Mouse (Mus musculus): ENCODE results near the gene Dchs1. TPM values are rescaled to one million over a fixed set of nuclear protein-coding genes. Genes with fewer than 3 reads are reported as not detected.

The Dchs1 gene
- polyA plus RNA-seq, 2 experiments, result 28.5 to 48.6 TPM

DNA sequence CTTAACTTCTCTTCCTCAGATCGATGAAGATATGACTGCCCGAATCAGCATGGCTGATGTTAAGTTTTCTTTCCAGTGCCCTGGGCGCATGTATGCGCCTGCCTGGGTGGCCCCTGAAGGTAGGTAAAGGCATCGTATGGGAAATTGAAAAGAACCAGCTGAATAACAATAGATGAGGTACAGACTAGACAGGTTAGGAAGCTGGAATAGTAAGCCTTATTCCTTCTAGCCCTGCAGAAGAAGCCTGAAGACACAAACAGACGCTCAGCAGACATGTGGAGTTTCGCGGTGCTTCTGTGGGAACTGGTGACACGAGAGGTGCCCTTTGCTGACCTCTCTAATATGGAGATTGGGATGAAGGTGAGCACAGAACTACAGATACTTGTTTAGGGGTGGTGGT, 45.5 kb downstream of the Dchs1 start:
- ATAC-seq (ENCODE audit: low FRiP score, low read depth) (no peak), DNase-seq (ENCODE audit: low spot score) (no peak)
- no peaks in the 10 kb centered on the region for H3K9me3 ChIP-seq (ENCODE audit: control insufficient read depth, low read length)
- peaks cover 41% of the 10 kb centered on the region for H3K36me3 ChIP-seq (ENCODE audit: control insufficient read depth, insufficient read depth, low read length)
- H3K27ac ChIP-seq (replicated peaks; ENCODE audit: low read depth, low read length), result no peak overlapping the region
- WGBS, result 93% methylated on average over 9 of the region's 9 CpGs
- H3K27me3 ChIP-seq (ENCODE audit: control insufficient read depth, insufficient read depth, low read length), result no peaks in the 10 kb centered on the region
- no peak for TF ChIP-seq POLR2A (IDR thresholded peaks at IDR 0.05; ENCODE audit: borderline replicate concordance, extremely low read depth, insufficient read depth, insufficient read length)
- no peak overlapping the region for H3K4me2 ChIP-seq (replicated peaks; ENCODE audit: low read depth, low read length, severe bottlenecking)
- peaks cover 18% of the 10 kb centered on the region for H3K4me1 ChIP-seq (ENCODE audit: control insufficient read depth, insufficient read depth, low read length)
- H3K4me3 ChIP-seq (replicated peaks; ENCODE audit: low read length), result no peak overlapping the region
- H3K9ac ChIP-seq (ENCODE audit: low read depth, low read length, severe bottlenecking), result no peak overlapping the region

- DNase-seq (ENCODE audit: low spot score) (no peak), ATAC-seq (ENCODE audit: low FRiP score, low read depth) (no peak)
- Histone ChIP-seq H3K9ac (ENCODE audit: low read depth, low read length, severe bottlenecking) (no peak overlapping the region), H3K4me2 (replicated peaks; ENCODE audit: low read depth, low read length, severe bottlenecking) (no peak overlapping the region), H3K27ac (replicated peaks; ENCODE audit: low read depth, low read length) (no peak overlapping the region), H3K4me1 (ENCODE audit: control insufficient read depth, insufficient read depth, low read length) (peaks cover 18% of the 10 kb centered on the region), H3K27me3 (ENCODE audit: control insufficient read depth, insufficient read depth, low read length) (no peaks in the 10 kb centered on the region), H3K9me3 (ENCODE audit: control insufficient read depth, low read length) (no peaks in the 10 kb centered on the region), H3K36me3 (ENCODE audit: control insufficient read depth, insufficient read depth, low read length) (peaks cover 34% of the 10 kb centered on the region), H3K4me3 (replicated peaks; ENCODE audit: low read length) (no peak overlapping the region)
- TF ChIP-seq POLR2A (IDR thresholded peaks at IDR 0.05; ENCODE audit: borderline replicate concordance, extremely low read depth, insufficient read depth, insufficient read length), result no peak
- 81% methylated on average over 6 of the region's 6 CpGs for WGBS
Observed at GRCm38 (mm10) chr7:105740851-105741250, 46.6 kb downstream of the Dchs1 start.

DNA sequence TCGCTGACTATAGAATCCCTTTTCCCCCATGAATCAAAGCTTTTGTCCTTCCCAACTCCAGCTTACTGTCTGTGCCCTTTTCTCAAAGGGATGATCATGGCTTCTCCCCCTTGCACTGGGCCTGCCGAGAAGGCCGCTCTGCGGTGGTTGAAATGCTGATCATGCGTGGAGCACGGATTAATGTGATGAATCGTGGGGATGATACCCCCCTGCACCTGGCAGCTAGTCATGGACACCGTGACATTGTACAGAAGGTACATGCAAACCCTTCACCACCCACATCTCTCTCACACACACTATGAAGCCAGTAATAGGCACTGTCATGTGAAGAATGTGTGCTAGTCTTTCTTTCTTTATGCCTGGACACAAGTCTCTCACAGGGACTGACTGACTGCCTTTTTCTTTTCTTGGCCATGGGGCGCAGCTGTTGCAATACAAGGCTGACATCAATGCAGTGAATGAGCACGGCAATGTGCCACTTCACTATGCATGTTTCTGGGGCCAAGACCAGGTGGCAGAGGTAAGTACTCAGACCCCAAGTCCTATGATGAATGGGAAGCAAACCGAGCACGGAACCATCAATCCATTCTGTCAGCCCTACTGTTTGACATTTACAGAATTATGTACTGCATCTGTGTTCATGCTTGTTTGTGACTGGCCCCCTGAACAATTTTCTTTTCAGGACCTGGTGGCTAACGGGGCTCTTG, 47.2 kb downstream of the Dchs1 start:
- H3K27me3 ChIP-seq (ENCODE audit: control insufficient read depth, insufficient read depth, low read length), result no peaks in the 10 kb centered on the region
- H3K36me3 ChIP-seq (ENCODE audit: control insufficient read depth, insufficient read depth, low read length), result peaks cover 34% of the 10 kb centered on the region
- H3K4me2 ChIP-seq (replicated peaks; ENCODE audit: low read depth, low read length, severe bottlenecking), result no peak overlapping the region
- H3K4me3 ChIP-seq (replicated peaks; ENCODE audit: low read length), result no peak overlapping the region
- H3K27ac ChIP-seq (replicated peaks; ENCODE audit: low read depth, low read length), result no peak overlapping the region
- WGBS, result 92% methylated on average over 13 of the region's 13 CpGs
- DNase-seq (ENCODE audit: low spot score) (no peak), ATAC-seq (ENCODE audit: low FRiP score, low read depth) (no peak)
- H3K9me3 ChIP-seq (ENCODE audit: control insufficient read depth, low read length), result no peaks in the 10 kb centered on the region
- H3K4me1 ChIP-seq (ENCODE audit: control insufficient read depth, insufficient read depth, low read length), result peaks cover 18% of the 10 kb centered on the region
- TF ChIP-seq POLR2A (IDR thresholded peaks at IDR 0.05; ENCODE audit: borderline replicate concordance, extremely low read depth, insufficient read depth, insufficient read length), result no peak
- H3K9ac ChIP-seq (ENCODE audit: low read depth, low read length, severe bottlenecking), result no peak overlapping the region

- H3K36me3 ChIP-seq (ENCODE audit: control insufficient read depth, insufficient read depth, low read length), result peaks cover 43% of the 10 kb centered on the region
- no peak for TF ChIP-seq POLR2A (IDR thresholded peaks at IDR 0.05; ENCODE audit: borderline replicate concordance, extremely low read depth, insufficient read depth, insufficient read length)
- H3K4me2 ChIP-seq (replicated peaks; ENCODE audit: low read depth, low read length, severe bottlenecking), result peak overlapping the region; percentile 66
- peaks cover 25% of the 10 kb centered on the region for H3K4me1 ChIP-seq (ENCODE audit: control insufficient read depth, insufficient read depth, low read length)
- 0 out of 2 replicates have a peak overlapping the region, but pooled peaks have one; percentile 86 for H3K4me3 ChIP-seq (replicated peaks; ENCODE audit: low read length)
- H3K9me3 ChIP-seq (ENCODE audit: control insufficient read depth, low read length), result no peaks in the 10 kb centered on the region
- 16% methylated on average over 3 of the region's 3 CpGs for WGBS
- peak; percentile 84 for DNase-seq (ENCODE audit: low spot score)
- no peaks in the 10 kb centered on the region for H3K27me3 ChIP-seq (ENCODE audit: control insufficient read depth, insufficient read depth, low read length)
- H3K9ac ChIP-seq (ENCODE audit: low read depth, low read length, severe bottlenecking), result peak overlapping the region; percentile 29; the same call in 1 of the 2 replicates
- peak; percentile 69 for ATAC-seq (ENCODE audit: low FRiP score, low read depth)
- peak overlapping the region; percentile 75 for H3K27ac ChIP-seq (replicated peaks; ENCODE audit: low read depth, low read length)
Observed at GRCm38 (mm10) chr7:105738948-105739347, 48.5 kb downstream of the Dchs1 start.

- DNase-seq (ENCODE audit: low spot score) (no peak), ATAC-seq (ENCODE audit: low FRiP score, low read depth) (no peak)
- peak overlapping the region; percentile 86 for H3K4me3 ChIP-seq (replicated peaks; ENCODE audit: low read length)
- H3K36me3 ChIP-seq (ENCODE audit: control insufficient read depth, insufficient read depth, low read length), result peaks cover 50% of the 10 kb centered on the region
- 0 out of 2 replicates have a peak overlapping the region, but pooled peaks have one; percentile 89 for H3K9ac ChIP-seq (ENCODE audit: low read depth, low read length, severe bottlenecking)
- H3K4me1 ChIP-seq (ENCODE audit: control insufficient read depth, insufficient read depth, low read length), result peaks cover 25% of the 10 kb centered on the region
- H3K27me3 ChIP-seq (ENCODE audit: control insufficient read depth, insufficient read depth, low read length), result no peaks in the 10 kb centered on the region
- no peak for TF ChIP-seq POLR2A (IDR thresholded peaks at IDR 0.05; ENCODE audit: borderline replicate concordance, extremely low read depth, insufficient read depth, insufficient read length)
- H3K4me2 ChIP-seq (replicated peaks; ENCODE audit: low read depth, low read length, severe bottlenecking), result peak overlapping the region; percentile 66
- peak overlapping the region; percentile 75 for H3K27ac ChIP-seq (replicated peaks; ENCODE audit: low read depth, low read length)
- 76% methylated on average over 2 of the region's 2 CpGs for WGBS
- no peaks in the 10 kb centered on the region for H3K9me3 ChIP-seq (ENCODE audit: control insufficient read depth, low read length)
Observed at GRCm38 (mm10) chr7:105738286-105738685, 49.2 kb downstream of the Dchs1 start.
